Mouse (Mus musculus) mature B cell (primary cell): Measurements from ENCODE around the gene Gm21976.

Experiments used
- in situ Hi-C: fragments of 300-500 bp; cut with MboI; formaldehyde crosslinking; loops from 2 replicates; pipeline ENCODE4 v1.14.3; 2019

The Gm21976 gene

DNA sequence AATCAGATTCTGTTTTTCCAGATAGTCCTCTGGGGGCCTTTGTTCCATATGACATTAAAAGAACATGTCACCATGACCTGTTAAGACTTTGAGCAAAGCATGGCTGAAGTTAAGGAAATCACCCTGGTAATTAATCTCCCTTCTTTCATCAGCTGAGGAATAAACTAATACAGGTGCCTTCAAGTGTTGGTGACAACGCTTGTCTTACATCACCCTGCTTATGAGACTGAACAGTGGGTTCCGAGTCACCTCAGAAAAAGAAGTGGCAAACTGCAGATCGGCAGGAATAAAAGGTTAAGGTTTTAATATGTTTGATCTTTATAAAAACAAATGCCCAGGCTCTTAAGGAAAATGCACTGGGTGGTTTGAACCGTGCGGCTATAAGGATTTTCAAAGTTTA lies at the start of gene Gm21976:
Gene Gm21976, plus strand, starts transcription at position 202 of the 400 bp plus-strand sequence.
- in situ Hi-C loops, result no loop called here

DNA sequence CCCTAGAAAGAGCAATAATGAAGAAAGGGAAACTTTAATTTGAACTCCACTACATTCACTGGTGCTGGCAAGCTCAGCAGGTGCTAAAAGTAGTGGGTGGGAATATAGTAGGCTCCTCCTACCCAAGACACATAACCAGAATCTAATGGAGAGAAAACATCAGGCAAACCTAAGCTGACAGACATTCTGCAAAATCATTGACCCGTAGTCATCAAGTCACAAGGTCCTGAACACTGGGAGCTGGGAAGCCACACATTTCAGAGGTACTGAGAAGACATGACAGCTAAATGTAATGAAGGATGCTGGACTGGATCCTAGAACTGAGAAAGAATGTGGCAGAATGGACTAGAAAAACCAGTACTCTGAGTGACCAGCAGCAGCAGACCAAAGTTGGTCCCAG lies 49.2 kb upstream of the Gm21976 start:
- in situ Hi-C loops, result no loop called here

DNA sequence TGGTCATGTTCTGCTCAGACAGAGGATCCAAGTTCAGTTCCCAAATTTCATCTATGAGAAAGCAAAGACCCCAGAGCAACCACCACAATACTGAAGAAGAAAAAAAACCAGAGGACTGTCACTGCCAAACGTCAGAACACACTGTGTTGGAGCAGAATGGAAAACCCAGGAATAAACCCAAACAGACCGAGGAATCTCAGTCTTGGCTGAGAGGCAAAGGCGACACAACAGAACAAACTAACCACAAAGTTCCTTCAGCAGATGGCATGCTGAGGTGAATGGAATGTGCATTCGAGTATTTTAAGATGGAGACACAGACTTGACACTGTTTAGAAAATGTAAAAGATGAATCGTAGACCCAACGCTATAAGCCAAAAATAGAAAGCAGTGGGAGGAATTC lies 44.2 kb upstream of the Gm21976 start:
- in situ Hi-C loops, result no loop called here

DNA sequence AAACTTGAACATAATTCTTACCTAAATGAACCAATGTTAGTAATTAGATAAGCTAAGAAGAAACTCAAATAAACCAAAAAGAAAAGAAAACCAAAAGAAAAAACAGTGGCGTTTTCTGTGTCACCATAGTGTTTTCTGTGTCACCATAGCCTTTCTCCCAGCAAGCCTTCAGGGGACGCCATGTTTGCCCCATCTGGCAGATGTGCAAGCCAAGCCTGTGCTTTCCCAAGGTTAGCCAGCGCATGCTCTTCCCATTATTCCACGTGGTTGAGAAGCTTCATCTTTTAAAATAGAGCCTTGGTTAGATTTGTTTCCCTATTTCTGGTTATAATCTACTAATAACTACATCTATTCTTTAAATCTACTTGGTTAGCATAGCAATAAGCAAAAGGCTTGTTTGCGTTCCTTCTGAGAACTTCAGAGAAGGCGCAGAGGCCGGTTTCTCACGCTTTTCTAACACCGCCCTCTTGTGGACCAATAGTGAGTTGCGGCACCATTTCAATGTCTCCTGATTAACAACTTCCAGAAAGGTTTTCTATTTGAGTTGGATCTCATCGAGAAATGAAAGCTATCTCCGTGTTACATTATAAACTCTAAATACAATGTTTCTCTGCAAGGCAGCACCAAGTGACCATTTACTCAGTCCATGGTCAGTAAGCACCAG lies 39.6 kb upstream of the Gm21976 start:
- in situ Hi-C loops, result no loop called here

DNA sequence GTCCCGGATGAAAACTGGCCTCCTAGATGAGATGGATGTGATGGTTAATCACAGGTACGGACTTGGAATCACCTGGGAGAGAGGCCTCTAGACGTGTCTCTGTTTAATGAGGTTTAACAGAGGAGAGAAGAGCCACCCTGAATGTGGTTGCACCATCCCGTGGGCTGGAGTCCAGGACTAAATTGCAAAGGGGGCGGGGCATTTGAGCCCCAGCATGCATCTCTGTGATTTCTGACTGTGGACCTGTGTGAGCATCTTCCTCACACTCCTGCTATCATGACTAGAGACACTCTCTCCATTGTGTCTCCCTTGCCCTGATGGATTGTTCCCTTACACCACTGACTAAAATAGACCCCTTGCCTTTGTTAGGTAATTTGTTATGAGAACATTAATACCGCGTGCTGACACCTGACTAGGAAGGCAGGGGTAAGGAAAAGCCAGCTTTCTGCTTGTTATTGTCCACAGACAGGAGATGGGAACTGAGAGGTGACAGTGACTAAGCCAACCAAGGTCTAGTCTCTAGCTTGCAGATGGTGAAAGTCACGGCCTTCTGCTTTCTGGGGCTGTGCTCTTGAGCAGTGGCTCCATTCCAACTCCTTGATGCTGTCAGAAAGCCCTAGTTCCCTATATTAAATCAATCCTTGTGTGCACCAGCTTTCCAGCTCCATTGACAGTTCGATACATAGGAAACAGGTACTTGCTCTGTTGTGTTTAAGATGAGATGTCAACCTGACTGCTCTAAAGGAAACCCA lies 38.0 kb upstream of the Gm21976 start:
- in situ Hi-C loops, result no loop called here

DNA sequence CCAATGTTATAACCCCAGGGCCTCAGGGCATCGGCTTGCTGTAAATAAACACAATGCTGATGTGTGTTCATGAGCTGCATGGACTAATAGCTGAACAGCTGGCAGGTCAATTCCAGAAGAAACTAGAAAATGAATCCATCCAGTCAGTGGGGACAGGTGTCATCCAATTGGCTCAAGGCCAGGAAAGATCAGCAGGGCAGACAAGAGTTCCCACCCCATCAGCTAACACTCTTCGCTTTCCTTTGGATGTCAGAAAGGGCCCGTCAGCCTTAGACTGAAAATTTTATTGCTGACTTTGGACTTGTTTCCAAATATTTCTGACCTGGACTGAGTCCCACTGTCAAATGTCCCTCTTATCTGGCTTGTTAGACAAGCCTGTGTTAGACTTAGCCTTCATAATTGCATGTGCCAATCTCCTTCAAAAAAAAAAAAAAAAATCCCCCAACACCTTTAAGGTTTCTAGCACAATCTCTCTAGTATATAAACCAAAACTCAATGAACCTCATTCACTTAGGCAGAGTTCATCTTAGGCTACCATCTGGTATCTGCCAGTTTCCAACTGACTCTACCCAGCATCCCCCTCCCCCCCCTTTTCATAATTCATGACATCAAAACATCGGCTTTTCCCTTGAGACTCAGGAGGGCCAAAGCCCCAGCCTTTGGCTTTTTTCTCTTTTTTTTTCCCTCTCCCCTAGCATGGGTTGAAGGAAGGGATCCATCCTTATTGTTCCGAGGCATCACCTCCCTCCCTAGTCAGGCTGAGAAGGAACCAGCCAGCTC lies 34.9 kb upstream of the Gm21976 start:
- in situ Hi-C loops, result no loop called here

DNA sequence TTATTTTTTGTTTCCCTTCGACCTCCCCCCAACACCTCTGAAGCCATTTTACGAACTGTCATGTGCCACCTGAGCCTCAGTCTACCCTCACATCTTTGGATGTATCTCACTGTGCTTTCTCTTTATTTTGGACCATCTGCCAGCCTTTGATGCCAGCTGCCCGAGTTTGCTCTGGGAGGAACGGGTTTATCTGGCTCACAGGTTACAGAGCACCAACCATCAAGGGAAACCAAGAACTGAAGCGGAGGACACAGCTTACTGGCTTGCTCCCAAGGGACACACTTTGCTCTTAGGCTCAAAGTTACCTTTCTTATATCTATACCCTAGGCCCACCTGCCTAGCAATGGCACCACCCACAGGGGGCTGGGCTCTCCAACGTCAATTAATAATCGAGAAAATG lies 34.3 kb upstream of the Gm21976 start:
- in situ Hi-C loops, result no loop called here

DNA sequence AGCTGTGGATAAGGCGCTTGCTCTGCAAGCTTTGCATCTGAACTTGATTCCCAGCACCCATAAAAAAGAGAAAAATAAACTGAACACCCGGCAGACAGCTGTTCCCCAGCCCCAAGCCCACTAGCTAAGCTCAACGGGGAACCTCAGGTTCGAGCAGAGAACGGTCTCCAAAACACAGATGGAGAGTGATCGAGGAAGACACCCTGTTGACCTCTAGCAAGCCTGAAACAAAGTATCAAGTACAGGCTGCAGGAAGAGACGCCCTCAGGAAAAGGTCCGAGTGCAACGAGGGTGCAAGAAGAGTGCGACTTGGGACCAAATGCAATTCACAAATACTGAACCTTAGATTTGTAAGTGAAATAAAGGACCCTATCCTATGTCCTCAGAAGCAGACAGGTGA lies 30.1 kb upstream of the Gm21976 start:
- in situ Hi-C loops, result no loop called here

DNA sequence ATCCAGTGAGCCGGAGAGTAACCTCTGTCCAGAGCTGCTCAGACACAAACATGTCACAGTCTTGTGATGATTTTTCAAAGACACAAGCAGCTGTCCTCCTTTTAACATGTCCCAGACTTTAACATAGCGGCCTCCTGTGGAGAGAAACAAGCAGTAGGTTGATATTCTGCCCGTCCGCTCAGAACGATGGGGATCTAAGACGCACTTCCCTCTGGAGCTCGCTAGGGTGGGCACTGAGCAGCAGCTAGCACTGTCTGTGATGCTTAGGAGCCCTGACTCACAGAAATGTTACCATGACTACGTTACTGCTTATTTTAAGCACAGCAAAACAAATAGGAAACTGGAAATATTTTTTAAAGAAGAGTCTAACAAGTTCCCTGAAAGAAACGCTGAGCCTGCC lies 24.8 kb upstream of the Gm21976 start:
- in situ Hi-C loops, result loop anchor here (25.0 kb wide), 1 partner anchor 1018 kb away; the partner anchor contains the start of gene Enc1

DNA sequence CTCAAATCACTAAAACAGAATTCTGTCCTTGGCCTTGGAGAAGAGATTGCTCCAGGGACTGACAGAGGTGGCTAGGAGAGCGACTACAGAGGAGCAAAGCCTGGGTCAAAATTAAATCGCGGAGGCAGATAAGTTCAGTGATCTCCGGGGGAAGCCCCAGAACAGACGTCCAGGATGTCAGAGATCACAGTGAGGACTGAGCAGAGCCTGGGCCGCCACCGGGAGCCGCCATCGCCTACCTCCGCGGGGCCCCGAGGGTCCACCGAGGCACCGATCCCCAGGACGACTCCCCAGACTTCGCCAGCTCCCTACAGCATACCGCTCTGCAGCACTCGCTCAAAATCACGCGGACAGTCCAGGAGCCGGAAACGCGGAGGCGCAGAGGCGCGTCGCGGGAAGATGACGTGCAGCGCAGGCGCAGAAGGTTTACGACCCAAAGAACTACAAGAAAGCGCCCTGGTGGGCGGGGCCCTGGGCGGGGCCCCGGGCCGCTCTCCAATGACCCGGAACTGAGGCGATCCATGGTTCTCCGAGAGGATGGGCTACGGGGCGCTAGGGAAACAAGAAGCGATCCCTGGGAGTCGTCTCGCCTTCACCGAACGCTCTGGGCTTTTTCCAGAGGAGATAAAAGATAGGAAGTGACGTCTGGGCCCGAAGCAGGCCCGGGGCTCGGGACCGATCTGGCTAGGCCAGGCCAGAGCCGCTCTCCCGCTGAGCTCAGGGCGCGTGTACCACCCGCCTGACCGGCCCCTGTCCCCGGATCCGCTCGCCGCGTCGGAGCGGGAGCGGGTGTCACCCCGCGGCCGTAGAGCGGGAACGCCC lies 16.8 kb upstream of the Gm21976 start, which contains the start of the genes Utp15 and Ankra2:
Gene Utp15, minus strand, starts transcription at position 406 of the 822 bp plus-strand sequence.
Gene Ankra2, plus strand, starts transcription at position 439 of the 822 bp plus-strand sequence.
- in situ Hi-C loops, result loop anchor here (25.0 kb wide), 1 partner anchor 1026 kb away; the partner anchor contains the start of gene Enc1

DNA sequence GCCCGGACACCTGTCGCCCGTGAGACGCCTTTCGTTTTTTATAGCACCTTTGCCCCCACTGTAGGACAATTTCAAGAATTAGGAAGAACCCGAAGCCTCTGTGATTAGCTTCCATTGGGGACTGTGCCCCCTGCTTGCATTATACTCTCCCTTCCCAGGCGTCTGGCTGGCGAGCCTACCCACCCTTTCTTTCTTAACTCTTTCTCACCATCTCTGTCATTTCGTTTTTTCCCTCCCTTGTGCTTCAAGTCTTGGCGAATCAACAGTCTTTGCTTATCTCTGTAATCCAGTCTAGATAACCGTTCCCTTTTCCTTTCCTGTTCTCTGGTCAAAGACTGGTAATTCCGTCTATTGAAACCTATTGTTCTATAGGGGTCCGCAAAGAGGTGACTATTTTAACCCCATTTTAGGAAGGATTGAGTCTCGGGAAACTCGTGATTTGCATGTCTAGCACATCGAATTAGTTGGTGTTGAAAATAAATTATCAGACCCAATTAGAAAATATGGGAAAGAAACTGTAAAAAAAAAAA lies 16.2 kb upstream of the Gm21976 start:
- in situ Hi-C loops, result loop anchor here (25.0 kb wide), 1 partner anchor 1026 kb away; the partner anchor contains the start of gene Enc1

DNA sequence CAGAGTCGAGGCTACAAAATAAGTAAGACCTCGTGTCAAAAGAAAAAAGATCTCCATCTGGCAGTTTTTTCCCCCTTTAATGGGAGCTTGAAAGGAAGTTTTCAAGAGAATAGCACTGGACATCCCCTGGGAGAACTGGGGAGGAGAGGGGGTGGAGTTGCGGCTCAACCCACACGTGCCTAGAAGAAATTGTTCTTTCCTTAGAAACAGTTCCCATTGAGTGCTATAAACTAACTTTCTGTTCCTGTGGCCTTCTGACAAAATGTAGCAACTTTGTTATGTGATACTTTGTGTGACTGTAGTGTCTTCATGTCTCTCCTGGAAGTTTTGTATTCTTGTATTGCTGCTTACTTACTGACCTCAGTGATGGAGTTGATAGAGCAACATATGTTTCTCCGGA lies 15.6 kb upstream of the Gm21976 start:
- in situ Hi-C loops, result loop anchor here (25.0 kb wide), 1 partner anchor 1027 kb away; the partner anchor contains the start of gene Enc1

DNA sequence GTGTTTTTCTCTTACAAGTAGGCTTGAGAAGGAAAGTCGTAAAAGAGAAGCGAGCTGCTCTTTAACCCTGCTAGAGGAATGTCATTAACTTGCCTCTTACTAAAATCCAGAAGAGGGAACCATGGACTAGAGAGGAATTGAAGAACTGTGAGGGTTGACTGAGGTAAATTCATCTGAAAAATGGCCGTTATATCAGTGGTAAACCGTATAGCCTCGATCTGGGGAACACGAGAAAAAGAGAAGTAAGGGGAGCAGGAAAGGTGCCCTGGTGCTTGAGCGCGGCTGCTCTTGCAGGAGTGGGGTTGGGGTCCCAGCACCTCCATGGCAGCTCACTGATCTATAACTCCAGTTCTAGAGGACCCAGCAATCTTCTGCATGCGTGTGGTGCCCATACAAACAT lies 5.7 kb upstream of the Gm21976 start:
- in situ Hi-C loops, result loop anchor here (25.0 kb wide), 1 partner anchor 1037 kb away; the partner anchor contains the start of gene Enc1

DNA sequence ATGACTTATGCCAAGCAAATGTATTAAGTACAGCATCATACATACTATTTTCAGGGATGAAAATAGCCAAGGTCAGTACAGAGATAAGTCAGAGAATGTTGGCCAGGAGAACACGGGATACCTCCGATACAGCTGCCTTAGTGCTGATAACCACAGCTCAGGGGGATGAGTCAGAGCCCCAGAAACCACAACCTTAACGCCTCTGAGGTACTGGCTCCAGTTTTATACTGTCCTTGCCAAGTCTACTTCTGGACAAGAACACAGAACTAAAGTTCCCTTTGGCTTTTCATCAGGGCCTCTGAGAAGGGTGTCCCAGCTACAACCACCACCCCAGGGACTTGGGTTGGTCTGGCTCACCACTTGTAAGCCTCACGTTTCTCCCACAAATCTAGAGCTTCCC lies 4.0 kb upstream of the Gm21976 start:
- in situ Hi-C loops, result no loop called here

DNA sequence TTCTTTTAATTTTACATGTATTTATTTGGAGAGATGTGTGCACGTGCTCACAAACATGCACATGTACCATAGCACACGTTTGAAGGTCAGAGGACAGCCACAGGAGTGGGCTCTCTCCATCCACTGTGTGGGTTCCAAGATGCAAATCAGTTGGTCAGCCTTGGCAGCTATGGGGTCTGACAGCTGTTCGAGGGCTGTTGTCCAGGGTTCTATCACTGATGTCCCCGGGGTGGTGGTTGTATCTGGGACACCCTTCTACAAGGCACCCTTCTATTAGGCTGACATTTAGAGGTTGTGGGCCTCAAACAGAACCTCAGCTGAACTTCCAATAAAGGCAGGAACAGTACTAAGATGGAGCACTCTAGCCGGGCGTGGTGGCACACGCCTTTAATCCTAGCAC lies 3.4 kb upstream of the Gm21976 start:
- in situ Hi-C loops, result no loop called here

DNA sequence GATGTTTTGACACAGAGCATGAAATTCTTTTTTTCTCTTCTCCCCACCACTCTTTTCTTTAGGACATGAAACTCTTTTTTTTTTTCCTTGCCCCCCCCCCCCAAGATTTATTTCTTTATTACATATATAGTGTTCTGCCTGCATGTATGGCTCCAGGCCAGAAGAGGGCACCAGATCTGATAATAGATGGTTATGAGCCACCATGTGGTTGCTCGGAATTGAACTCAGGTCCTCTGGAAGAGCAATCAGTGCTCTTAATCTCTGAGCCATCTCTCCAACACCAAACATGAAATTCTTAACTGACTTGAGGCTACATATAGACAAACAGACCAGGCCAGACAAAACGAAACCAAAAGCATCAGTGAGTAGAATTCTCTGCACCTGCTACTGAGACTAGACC lies 2.2 kb upstream of the Gm21976 start:
- in situ Hi-C loops, result no loop called here

DNA sequence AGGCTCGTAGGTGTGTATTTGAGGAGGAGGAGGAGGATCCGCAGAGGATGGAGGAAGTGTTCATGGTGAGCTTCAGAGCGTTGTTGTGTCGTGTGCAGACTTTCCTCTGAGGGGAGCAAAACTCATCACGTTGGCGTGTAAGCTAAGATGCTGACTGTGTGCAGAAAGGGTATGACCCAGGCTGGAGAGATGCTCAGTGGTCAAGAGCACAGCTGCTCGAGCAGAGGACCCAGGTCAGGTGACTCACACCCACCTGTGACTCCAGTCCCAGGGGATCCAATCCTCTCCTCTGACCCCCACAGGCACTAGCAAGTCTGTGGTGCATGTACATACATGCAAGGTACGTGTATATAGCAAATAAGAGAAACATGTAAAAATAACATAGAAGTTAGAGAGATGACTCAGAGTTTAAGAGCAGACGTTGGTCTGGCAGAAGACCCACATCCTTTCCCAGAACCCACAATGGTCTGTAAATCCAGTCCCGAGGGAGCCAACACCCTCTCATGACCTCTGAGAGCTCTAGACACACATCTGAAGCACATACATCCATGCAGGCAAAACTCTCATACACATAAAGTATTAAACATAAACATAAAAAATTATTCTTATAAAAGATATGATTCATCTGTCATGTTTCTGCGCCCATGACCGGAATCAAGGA lies 1.4 kb downstream of the Gm21976 start:
- in situ Hi-C loops, result no loop called here

DNA sequence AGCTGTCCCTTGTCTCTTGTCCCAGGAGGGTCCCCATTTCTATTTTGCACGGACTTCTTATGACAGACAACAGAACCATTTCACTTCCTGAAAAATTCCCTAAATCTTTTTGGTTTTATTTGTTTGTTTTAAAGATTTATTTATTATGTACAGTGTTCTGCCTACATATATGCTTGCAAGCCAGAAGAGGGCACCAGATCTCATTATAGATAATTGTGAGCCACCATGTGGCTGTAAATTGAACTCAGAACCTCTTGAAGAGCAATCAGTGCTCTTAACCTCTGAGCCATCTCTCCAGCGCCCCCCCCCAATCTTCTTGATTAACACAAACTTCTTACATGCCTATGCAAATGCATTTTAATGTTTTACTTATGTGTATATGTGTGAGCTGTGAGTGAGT lies 11.0 kb downstream of the Gm21976 start:
- in situ Hi-C loops, result no loop called here

DNA sequence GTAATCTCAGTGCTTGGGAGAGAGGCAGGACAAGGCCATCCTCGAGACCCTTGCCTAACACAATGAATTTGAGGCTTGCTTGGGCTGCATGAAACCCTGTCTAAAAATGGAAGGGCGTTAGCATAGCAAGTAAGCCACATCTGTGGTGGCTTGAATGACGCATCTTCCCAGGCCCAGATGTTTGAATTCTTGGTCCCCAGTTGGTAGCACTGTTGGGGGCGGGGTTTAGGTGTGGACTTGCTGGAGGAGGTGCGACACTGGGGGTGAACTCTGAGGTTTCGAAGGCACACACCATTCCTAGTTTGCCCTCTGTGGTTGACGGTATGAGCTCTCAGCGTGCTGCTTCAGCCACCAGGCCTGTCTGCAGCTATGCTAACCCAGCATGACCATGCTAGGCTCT lies 12.0 kb downstream of the Gm21976 start:
- in situ Hi-C loops, result no loop called here

DNA sequence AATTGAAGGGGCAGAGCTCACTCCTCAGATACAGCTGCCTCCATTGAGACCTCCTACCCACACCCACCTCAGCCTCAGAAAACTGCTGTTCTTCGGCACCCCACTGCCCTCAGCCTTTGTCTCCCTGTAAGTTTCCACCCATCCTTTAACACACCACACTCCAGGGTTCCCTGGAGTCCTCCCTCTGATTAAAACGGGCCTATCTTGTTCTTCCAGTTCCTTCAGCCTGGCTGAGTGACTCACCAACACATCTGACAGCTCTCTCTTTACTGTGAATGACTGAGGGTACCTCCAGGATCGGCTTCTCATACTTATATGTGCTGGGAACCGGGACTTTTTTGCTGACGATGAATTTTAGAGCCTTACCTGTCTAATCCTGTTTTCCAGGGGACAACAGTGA lies 16.4 kb downstream of the Gm21976 start:
- in situ Hi-C loops, result no loop called here
